Mouse (Mus musculus) right cerebral cortex, postnatal 36 days (tissue): Measurements from ENCODE around the gene 4930522L14Rik.
"Not testable (repeated sequence)": the region's sequence is repeated elsewhere in the genome, so short reads cannot be mapped to it uniquely, and the experiment has no call there.

Source experiments
- DNase-seq, 2 experiments: peaks; one replicate each; pipeline ENCODE4 v3.0.0; 2022; ENCODE audit warnings: low spot score in 2 of 2, mixed read lengths in 1 of 2

The 4930522L14Rik gene

DNA sequence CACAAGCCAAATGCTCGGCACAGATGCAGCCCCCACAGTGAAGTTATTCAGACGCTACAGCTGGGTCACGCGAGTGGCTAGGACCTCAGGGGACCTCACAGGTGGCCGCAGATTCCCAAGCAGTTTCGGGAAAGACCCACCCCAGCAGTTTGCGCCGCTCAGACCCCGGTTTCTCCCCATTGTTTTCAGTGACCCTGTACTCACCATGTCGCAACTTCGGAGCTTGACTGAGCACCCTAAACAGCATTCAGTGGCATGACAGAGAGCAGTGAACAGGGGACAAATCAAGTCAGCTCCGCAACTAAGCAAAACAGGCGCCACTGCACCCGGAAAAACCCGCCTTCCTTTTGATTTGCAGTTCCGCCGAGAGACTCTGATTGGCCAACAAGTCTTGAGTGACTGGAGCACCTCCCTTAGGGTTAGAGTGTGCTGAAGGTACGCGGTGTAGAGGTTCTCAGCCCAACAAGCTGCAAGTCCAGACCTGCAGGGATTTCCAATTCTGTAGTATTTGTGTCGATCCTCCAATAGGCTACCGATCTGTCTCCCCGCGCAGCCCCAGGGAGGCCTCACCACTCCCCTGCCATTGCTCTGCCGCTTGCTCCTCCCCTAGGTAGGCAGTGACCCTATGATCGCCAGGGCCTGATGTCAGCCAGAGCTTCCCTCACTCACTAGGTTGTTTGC, at the start of gene 4930522L14Rik:
TSS of gene 4930522L14Rik (minus strand) at position 496 of the 681 bp plus-strand sequence.
- DNase-seq: peak; percentile 41 to 56

DNA sequence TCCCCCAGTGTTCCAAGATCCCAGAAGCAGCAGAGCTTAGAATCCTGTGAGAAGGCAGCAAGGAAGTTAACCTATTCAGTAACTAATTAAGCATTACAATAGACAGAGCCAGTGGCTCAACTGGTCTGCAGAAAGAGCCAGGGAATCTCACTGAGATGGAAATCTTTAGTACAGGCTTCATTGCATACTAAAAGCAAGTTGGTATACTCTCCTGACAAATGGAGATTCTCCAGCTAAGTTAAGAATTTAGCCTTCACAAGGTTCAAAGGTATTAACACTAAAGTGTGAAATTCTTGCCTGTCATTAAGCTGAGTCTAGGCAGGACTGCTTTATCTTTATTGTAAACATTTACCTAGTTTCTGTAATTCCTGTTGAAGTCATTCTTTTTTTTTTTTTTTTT, 49.8 kb upstream of the 4930522L14Rik start:
- DNase-seq: not testable (repeated sequence)

DNA sequence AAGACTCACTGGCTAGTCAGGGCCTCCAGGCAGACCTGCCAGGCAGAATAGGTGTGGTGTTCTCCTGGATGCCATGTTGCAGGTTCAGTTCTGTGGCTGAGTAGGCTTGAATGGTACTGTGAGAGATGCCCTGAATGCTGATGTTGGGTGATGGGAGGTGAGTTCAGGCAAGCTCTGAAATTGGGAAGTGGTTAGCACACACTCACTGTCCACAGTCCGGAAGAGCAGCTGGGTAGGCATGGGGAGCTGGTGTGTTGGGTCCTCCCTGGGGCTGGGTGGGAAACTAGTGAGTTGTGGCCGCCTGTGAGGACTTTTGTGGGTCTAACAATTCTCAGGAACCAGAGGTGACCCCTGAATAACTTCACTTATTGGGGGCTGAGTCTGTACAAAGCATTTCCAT, 48.3 kb upstream of the 4930522L14Rik start:
- DNase-seq: not testable (repeated sequence)

DNA sequence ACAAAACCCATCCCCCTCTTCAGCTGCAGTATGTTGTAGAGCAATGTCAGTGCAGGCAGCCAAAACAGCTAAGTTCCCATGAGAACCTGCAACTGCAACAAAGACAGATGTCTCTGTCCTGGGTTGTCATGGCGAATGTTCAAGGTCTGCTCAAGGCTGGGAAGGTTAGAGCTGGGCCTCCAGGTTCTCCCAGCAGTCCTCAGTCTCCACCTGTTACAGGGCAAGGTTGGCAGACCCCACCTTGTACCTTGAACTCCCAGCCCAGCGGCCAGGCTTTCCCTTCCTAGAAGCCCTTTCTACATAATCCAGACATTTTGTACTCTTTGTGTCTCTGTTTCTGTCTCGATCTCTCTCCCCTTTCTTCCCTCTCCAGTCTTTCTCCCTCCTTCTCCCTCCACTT, 45.3 kb upstream of the 4930522L14Rik start:
- DNase-seq: not testable (repeated sequence)

DNA sequence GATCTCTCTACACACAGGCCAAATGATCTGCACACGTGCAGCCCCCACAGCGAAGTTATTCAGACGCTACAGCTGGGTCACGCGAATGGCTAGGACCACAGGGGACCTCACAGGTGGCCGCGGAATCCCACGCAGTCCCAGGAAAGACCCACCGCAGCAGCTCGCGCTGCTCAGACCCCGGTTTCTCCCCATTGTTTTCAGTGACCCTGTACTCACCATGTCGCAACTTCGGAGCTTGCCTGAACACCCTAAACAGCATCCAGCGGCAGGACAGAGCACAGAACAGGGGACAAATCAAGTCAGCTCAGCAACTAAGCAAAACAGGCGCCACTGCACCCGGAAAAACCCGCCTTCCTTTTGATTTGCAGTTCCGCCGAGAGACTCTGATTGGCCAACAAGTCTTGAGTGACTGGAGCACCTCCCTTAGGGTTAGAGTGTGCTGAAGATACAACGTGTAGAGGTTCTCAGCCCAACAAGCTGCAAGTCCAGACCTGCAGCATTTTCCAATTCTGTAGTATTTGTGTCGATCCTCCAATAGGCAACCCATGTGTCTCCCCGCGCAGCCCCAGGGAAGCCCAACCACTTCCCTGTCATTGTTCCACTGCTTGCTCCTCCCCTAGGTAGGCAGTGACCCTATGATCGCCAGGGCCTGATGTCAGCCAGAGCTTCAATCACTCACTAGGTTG, 44.4 kb upstream of the 4930522L14Rik start:
- peak; percentile 3 to 10 for DNase-seq

DNA sequence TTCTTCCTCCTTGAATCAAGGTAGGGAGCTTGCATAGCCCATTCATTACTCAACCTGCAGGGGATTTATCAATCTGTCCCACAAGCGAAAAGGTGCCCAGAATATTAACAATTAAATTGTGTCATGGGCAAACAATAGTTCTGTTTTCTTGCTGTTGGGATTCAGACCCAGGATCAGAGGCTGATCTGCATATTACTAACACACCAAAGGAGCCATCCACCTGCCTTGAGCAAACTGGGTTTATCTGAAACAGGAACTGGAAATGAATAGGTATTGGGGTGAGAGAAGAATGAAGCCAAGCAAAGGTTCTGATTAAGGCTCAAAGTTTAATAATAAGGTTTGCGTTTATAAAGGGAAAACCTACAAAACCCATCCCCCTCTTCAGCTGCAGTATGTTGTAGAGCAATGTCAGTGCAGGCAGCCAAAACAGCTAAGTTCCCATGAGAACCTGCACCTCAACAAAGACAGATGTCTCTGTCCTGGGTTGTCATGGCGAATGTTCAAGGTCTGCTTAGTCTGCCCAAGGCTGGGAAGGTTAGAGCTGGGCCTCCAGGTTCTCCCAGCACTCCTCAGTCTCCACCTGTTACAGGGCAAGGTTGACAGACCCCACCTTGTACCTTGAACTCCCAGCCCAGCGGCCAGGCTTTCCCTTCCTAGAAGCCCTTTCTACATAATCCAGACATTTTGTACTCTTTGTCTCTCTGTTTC, 541 bp upstream of the 4930522L14Rik start:
- DNase-seq: not testable (repeated sequence)

DNA sequence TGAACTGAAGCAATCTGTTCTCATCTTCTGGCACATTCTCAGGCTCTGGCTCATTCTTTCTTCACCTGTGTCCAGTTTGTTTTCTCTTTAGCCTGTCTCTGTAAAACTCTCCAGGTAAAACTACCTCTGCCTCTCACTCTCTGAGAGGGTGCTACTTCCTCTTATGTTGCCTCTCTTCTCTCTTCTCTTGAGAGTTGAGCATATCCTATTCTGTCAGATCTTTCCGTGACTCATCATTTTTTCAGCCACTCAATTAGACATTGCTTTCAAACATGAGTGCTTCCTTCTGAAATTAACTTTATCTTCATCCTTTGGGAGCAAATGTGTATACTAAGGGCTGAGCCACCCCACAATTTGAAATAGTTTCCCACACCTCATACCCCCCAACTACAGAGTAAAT, 6.6 kb downstream of the 4930522L14Rik start:
- not testable (repeated sequence) for DNase-seq

DNA sequence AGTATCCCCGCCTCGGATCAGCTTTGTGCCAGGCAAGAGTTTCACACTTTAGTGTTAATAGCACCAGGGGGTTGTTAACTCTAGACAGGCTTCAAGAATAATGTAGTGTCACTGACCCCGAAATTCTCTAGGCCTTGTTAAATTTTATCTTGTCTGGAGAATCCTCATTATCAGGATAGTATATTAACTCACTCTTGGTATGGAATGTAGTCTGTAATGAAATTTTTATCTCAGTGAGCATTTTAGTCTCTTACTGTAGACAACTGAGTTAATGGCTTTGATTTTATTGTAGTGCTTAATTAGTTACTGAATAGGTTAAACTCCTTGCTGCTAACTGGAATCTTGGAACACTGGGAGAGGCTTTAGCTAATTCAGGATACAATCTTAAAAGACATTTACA, 34.3 kb downstream of the 4930522L14Rik start:
- DNase-seq: not testable (repeated sequence)

DNA sequence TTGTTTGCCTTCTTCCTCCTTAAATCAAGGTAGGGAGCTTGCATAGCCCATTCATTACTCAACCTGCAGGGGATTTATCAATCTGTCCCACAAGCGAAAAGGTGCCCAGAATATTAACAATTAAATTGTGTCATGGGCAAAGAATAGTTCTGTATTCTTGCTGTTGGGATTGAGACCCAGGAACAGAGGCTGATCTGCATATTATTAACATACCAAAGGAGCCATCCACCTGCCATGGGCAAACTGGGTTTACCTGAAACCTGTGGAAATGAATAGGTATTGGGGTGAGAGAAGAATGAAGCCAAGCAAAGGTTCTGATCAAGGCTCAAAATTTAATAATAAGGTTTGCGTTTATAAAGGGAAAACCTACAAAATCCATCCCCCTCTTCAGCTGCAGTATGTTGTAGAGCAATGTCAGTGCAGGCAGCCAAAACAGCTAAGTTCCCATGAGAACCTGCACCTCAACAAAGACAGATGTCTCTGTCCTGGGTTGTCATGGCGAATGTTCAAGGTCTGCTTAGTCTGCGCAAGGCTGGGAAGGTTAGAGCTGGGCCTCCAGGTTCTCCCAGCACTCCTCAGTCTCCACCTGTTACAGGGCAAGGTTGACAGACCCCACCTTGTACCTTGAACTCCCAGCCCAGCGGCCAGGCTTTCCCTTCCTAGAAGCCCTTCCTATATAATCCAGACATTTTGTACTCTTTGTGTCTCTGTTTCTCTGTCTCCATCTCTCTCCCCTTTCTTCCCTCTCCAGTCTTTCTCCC, 60.3 kb downstream of the 4930522L14Rik start:
- DNase-seq: not testable (repeated sequence)

DNA sequence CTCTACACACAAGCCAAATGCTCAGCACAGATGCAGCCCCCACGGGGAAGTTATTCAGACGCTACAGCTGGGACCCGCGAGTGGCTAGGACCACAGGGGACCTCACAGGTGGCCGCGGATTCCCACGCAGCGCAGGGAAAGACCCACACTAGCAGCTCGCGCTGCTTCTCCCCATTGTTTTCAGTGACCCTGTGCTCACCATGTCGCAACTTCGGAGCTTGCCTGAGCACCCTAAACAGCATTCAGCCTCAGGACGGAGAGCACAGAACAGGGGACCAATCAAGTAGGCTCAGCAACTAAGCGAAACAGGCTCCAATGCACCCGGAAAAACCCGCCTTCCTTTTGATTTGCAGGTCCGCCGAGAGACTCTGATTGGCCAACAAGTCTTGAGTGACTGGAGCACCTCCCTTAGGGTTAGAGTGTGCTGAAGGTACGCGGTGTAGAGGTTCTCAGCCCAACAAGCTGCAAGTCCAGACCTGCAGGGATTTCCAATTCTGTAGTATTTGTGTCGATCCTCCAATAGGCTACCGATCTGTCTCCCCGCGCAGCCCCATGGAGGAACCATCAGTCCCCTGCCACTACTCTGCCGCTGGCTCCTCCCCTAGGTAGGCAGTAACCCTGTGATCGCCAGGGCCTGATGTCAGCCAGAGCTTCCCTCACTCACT, 61.0 kb downstream of the 4930522L14Rik start, which contains the start of gene 5430403G16Rik:
TSS of gene 5430403G16Rik (minus strand) at position 505 of the 665 bp plus-strand sequence.
- peak; percentile 65 to 77 for DNase-seq
